28 mouse cellular contexts compared by ENCODE assay signal in the genomic region with DNA sequence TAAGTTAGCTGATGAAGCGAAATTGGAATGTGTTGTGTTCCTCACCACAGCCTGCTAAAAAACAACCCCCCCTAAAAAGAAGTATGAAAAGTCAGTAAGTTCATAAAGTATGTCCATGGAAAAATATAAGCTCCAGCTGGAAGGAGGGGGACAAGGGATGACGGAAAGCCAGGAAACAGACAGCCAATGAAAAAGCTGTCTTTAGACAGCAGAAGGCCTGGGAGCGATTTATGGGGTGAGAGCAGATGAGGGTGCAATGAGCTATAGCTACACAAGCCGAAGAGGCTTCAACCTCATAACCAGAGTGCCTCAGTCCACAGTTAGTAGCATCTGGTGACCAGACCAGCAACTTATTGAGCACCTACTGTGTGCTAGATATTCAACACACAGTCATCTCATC.
DNase-seq lines count a peak whose midpoint lies in the region; ATAC-seq and TF ChIP-seq lines count a peak whose summit lies in the region.
"Had no signal": no experiment of that assay in that cellular context is flagged by ENCODE, and none has a peak within 500 bp of the region (broad histone marks: within the 10 kb centered on the region; RNA-seq: fewer than 3 reads in every experiment).

No protein-coding gene starts in this region.

- no peaks in the 10 kb centered on the region for H3K9me3 ChIP-seq in kidney, embryonic 16.5 days (ENCODE audit: low read length)
- H3K9me3 ChIP-seq in lung, embryonic 14.5 days (ENCODE audit: low read depth, low read length), result no peaks in the 10 kb centered on the region; the same call in 1 of the 2 replicates
- H3K9me3 ChIP-seq: embryonic facial prominence, embryonic 12.5 days; limb, embryonic 15.5 days; liver, embryonic 13.5 days; neural tube, embryonic 15.5 days; stomach, embryonic 15.5 days had no signal

- no peak overlapping the region for H3K4me2 ChIP-seq in kidney, embryonic 16.5 days (replicated peaks; ENCODE audit: low read depth, low read length)
- no peak overlapping the region for H3K4me2 ChIP-seq in lung, embryonic 14.5 days
- H3K4me2 ChIP-seq: embryonic facial prominence, embryonic 12.5 days; heart, embryonic 13.5 days; hindbrain, embryonic 14.5 days; limb, embryonic 15.5 days; liver, embryonic 13.5 days; neural tube, embryonic 15.5 days; stomach, embryonic 15.5 days had no signal

- H3K36me3 ChIP-seq in kidney, embryonic 16.5 days (ENCODE audit: insufficient read depth, low read length), result no peaks in the 10 kb centered on the region
- H3K36me3 ChIP-seq in lung, embryonic 14.5 days (ENCODE audit: insufficient read depth), result no peaks in the 10 kb centered on the region
- H3K36me3 ChIP-seq: embryonic facial prominence, embryonic 12.5 days; heart, embryonic 13.5 days; limb, embryonic 15.5 days; liver, embryonic 13.5 days; neural tube, embryonic 15.5 days; stomach, embryonic 15.5 days had no signal

- H3K4me1 ChIP-seq in kidney, embryonic 16.5 days (ENCODE audit: insufficient read depth, low read length), result no peaks in the 10 kb centered on the region; the same call in 1 of the 2 replicates
- H3K4me1 ChIP-seq in lung, embryonic 14.5 days (ENCODE audit: insufficient read depth), result peaks cover 3% of the 10 kb centered on the region; the same call in 1 of the 2 replicates
- no peaks in the 10 kb centered on the region for H3K4me1 ChIP-seq in lung, adult 2 months (ENCODE audit: control insufficient read depth, insufficient read depth, low read length)
- H3K4me1 ChIP-seq: heart, embryonic 13.5 days; liver, embryonic 13.5 days; neural tube, embryonic 15.5 days had no signal

- TF ChIP-seq CTCF in lung, embryonic 14.5 days (IDR thresholded peaks at IDR 0.05; ENCODE audit: low read depth), result no peak
- TF ChIP-seq CTCF in lung, adult 2 months (IDR thresholded peaks at IDR 0.05; ENCODE audit: insufficient read depth, low read length), result no peak

- peak; percentile 57; the same call in 1 of the 2 replicates for ATAC-seq in kidney, embryonic 16.5 days (ENCODE audit: low FRiP score, low TSS enrichment)
- peak; percentile 63; the same call in 1 of the 2 replicates for ATAC-seq in lung, embryonic 14.5 days (ENCODE audit: insufficient read depth)
- ATAC-seq: CD4-positive, CD25-positive, alpha-beta regulatory T cell, adult 4 months; forebrain, embryonic 16.5 days; intestine, postnatal 0 days had no signal

- H3K9ac ChIP-seq in kidney, embryonic 16.5 days (replicated peaks; ENCODE audit: low read length), result no peak overlapping the region
- H3K9ac ChIP-seq in lung, embryonic 14.5 days, result no peak overlapping the region
- H3K9ac ChIP-seq: embryonic facial prominence, embryonic 12.5 days; heart, embryonic 13.5 days; hindbrain, embryonic 14.5 days; limb, embryonic 15.5 days; liver, embryonic 13.5 days; neural tube, embryonic 15.5 days; stomach, embryonic 15.5 days had no signal

- H3K27me3 ChIP-seq in kidney, embryonic 16.5 days (ENCODE audit: insufficient read depth, low read length), result no peaks in the 10 kb centered on the region
- no peaks in the 10 kb centered on the region for H3K27me3 ChIP-seq in lung, embryonic 14.5 days (ENCODE audit: insufficient read depth, low read length)
- H3K27me3 ChIP-seq: embryonic facial prominence, embryonic 12.5 days; heart, embryonic 13.5 days; limb, embryonic 15.5 days; liver, embryonic 13.5 days; neural tube, embryonic 15.5 days; stomach, embryonic 15.5 days had no signal

- H3K27ac ChIP-seq in kidney, embryonic 16.5 days (ENCODE audit: low read length), result no peak overlapping the region
- H3K27ac ChIP-seq in lung, embryonic 14.5 days (ENCODE audit: low read depth), result no peak overlapping the region
- H3K27ac ChIP-seq: embryonic facial prominence, embryonic 12.5 days; heart, embryonic 13.5 days; hindbrain, embryonic 14.5 days; left cerebral cortex, adult 2 months; limb, embryonic 15.5 days; liver, embryonic 13.5 days; macrophage; neural tube, embryonic 15.5 days; stomach, embryonic 15.5 days had no signal

- 40% methylated on average over 4 of the region's 4 CpGs for WGBS in kidney, embryonic 16.5 days
- 46% methylated on average over 4 of the region's 4 CpGs for WGBS in lung, embryonic 14.5 days
- 73% methylated on average over 4 of the region's 4 CpGs for WGBS in lung, adult 2 months

- TF ChIP-seq POLR2A in lung, adult 2 months (IDR thresholded peaks at IDR 0.05; ENCODE audit: borderline replicate concordance, extremely low read depth, low read depth, low read length), result no peak

- no peak overlapping the region for H3K4me3 ChIP-seq in kidney, embryonic 16.5 days (ENCODE audit: low read length)
- H3K4me3 ChIP-seq in lung, embryonic 14.5 days (ENCODE audit: low read depth, low read length), result no peak overlapping the region
- H3K4me3 ChIP-seq in lung, adult 2 months (replicated peaks; ENCODE audit: extremely low read depth, low read depth, low read length), result no peak overlapping the region
- H3K4me3 ChIP-seq: embryonic facial prominence, embryonic 12.5 days; heart, embryonic 13.5 days; left cerebral cortex, adult 2 months; limb, embryonic 15.5 days; liver, embryonic 13.5 days; neural tube, embryonic 15.5 days; stomach, embryonic 15.5 days had no signal

- DNase-seq in kidney, adult 9 months, result no peak
- DNase-seq in lung, embryonic 14.5 days, result peak; percentile 73
- DNase-seq in lung, adult 2 months, result no peak
- peak; percentile 68 for DNase-seq in forelimb bud, embryonic 11.5 days (ENCODE audit: low read depth, low spot score)
- peak; percentile 38 for DNase-seq in mesoderm, embryonic 11.5 days (ENCODE audit: low read depth, low spot score)
- DNase-seq in left cerebral cortex, adult 11 months (ENCODE audit: low spot score), result no peak
- DNase-seq: adrenal gland, postnatal 25 days; cerebellum, adult 11-12 months; cerebellum, adult 9-11 months; gastrocnemius, postnatal 10 days; heart, postnatal 10 days; liver, embryonic 13.5 days; lung, adult 18-20 months; midbrain, embryonic 14.5 days; right cerebral cortex, postnatal 25 days; thymus, postnatal 14 days had no signal

Comparison
In these comparisons a context has a peak if more than half of its experiments do, and no peak if none do; other contexts are left out.
1. DNase-seq: peak in lung, embryonic 14.5 days (single experiment), forelimb bud, embryonic 11.5 days (single experiment) and mesoderm, embryonic 11.5 days (single experiment); none in kidney, adult 9 months (single experiment), lung, adult 2 months (single experiment) and left cerebral cortex, adult 11 months (single experiment).